Mouse (Mus musculus) embryo, embryonic 10 days (tissue): Measurements from ENCODE around the gene Snx9.

ENCODE experiments used
- DNase-seq: peaks from one replicate; pipeline ENCODE4 v3.0.0-alpha.2; 2015; ENCODE audit warnings: low spot score

Snx9 gene

DNA sequence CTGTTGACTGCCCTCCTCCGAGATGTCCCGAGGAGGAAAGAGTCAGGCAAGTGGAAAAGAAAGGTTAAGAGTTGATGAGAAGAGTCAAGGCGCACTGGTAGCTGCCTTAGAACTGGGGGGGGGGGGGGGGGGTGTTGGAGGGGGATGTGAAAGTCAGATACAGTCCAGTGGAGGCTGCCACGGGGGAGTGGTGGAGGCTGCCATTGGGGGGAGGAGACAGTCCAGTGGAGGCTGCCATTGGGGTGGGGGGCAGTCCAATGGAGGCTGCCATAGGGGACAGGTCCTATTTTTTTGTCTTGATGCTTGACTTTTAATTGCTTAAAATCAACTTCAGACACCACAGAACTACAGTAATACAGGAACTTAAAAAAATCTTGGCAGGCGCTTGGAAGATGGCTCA lies 91.0 kb downstream of the Snx9 start:
- DNase-seq = no peak

DNA sequence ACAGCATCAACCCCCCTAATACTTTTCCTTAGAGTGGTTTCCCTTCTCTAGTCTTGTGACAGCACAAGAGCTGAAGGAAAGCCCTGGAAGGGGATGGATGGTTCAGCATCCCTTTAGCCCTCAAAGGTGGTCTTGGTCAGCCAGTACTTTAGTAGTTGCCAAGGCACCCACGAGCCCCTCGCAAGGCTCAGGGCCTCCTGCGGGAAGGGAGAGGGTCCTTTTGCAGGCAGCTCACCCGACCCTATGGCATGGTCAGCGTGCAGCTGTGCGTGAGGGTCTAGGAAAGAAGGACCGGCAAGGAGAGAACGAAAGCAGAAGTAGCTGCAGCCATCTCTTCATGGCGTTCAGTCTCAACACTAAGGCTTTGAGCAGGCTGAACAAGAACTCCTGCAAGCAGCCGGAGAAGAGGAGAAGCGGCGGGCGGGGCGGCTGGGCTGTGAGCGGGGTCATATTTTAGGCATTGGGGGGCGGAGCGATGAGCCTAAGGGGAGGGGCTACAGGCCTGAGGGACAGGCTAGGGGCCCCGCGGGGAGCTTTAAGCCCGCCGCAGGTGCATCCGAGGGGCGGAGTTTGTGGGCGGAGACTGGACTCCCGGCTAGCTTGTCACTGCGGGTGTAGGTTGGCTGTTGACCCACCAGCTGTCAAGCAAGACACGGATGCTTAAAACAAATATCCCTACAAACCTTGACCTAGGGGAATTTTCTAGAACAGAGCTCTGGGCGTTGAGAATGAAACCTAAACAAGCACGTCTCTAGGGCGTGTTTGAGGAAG lies 93.6 kb downstream of the Snx9 start:
- peak; percentile 90 for DNase-seq

DNA sequence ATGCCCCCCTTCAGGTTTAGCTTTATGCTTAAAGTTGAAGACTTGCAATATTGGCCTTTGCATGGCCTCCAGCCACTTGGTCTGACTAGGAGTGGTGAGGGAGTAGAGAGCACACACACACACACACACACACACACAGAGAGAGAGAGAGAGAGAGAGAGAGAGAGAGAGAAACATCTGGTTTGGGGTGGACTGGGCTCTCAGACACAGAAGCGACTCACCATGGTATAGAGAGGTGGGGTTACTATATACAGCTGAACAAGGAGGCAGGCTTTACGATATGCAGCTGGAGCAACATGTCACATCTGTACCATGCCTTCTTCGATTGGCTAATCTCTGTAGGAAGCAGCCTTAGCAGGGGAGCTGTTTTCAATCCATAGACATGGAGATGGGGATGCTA lies 94.6 kb downstream of the Snx9 start:
- no peak for DNase-seq

DNA sequence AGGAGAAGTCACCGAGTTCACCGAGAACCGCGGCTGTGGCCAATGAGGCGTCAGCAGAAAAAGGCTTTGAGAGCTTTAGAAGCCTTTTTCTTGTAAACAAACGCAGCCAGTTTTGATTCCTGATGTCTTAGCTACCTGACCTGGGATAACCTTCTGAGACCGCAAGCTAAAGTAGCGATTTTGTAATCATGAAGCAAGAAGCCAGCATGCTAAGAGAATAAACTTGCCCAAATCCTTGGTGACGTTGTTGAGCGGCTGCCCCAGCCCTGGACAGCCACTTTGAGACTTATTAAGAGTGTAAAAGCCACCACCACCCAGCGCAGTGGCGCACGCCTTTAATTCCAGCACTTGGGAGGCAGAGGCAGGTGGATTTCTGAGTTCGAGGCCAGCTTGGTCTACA lies 95.1 kb downstream of the Snx9 start:
- DNase-seq = no peak

DNA sequence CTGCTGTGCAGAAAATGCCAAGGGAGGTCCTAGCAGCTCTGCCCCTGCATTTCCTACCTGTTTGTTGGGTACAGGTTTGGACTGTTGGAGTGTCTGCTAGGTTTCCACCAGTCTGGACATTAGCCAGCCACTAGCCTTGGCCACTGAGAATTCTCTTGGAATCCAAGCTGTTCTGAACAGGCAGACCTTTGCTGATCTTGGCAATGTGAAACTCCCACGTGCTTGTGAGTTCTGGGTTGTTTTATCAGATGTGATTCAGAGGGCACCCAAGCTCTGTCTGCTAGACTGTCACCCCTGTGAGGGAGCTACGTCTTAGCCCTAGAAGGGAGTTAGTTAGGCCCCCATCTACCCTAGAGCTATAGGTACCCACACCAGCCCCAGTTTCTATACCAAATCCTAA lies 96.3 kb downstream of the Snx9 start:
- DNase-seq = no peak

DNA sequence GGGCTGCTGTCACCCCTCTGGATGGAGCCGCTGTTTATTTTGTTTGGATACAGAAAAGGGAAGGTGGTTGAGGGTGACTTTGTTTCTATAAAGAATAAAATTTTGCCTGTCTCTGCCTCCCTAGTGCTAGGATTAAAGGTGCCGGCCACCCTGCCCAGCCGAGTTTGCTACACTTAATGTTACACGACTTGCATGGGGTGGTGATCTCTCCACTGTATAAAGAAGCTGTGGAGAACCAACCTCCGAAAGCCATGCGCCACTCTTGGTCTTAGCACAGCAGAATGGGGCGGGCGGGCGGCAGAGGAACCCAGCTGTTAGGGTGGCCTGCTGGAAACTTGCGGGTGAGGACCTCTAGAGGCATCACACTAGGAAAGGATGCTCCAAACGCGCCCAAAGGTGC lies 98.7 kb downstream of the Snx9 start:
- no peak for DNase-seq

DNA sequence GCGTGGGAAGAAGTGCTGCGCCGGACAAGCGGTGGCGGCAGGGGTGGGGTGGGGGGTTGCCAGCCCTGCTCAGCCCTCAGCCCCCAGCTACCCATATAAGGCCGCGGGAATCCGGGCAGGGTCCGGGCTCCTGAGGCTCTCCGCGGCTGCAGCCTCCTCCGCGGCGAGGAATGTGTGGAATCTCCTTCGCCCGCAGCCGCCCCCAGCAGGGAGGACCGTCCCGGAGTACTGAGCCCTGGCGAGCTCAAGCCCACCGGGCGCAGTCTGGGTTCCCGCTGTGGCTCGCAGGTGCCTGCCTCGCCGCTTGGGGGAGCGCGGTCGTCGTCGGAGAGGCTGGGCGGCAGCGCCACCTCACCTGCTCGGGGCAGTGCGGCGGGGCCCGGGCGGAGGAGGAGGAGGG lies 99.7 kb downstream of the Snx9 start:
- peak; percentile 87 for DNase-seq

DNA sequence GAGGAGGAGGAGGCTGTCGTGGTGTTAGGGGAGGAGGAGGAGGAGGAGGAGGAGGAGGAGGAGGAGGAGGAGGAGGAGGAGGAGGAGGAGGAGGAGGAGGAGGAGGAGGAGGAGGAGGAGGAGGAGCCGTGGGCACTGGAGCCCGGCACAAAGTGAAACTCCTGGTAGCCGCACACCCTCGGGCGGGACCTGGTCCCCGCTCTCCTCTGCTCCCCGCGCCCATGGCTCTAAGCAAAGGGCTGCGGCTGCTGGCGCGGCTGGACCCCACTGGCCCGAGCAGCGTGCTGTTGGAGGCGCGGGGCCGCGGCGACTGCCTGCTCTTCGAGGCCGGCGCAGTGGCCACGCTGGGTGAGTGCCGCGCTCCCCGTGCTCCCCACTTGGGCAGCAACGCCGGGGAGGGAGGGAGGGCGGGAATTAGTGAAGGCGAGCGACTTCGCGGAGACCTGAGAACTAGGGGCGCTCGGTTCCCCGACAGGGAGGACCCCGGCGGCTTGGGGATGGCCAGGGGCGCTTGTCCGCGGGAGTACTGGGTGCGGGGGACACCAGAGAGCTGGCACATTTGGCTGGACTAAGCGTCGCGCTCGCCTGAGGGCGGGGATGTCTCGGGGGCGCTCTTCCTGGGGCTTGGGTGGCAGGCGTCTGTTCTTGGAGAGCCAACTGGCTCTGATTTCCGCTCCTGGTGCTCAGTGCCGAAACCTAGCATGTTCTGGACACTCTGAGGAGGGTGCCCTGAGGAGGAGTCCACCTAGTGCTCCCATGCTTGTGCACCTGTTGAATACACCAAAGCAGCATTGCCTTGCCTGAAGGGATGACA lies 100.3 kb downstream of the Snx9 start, which contains the start of gene Synj2:
Gene Synj2 (plus strand): TSS at position 51 of the 814 bp plus-strand sequence.
- peak; percentile 65 for DNase-seq

DNA sequence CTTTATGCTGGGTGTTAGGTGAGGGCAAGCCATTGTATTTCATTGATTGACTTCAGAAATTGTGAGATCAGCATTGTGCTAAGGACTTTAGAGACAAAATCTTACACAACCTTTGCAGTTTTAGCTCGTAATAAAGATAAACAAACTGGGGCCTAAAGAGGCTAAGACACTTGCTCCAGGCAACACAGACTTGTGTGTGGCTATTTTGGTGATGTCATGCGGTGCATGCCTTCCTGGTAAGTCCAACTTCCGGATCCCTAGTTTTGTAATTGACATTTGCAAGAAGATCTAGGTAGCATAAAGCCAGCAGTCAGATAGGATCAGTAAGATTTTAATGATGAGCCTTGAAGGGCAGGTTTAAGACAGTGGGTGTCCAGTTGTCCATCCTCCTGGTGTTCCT lies 101.0 kb downstream of the Snx9 start:
- DNase-seq = no peak

DNA sequence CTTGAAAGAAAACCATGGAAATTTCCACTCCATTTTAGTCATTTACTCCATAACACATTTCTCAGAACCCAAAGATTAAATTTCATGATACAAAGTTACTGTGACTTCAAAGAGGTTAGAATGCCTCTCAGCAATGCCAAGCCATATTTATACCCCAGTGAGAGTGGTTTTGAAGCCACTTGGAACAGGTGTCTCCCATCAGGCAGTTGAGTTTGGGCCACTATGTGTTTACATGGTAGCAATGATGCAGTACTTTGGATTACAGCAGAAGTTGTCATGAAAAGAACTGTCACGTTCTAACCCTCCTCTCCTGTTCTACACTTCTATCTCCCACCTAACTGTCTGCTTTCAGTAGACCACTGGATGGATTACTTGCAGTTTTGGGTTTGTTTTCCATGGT lies 101.9 kb downstream of the Snx9 start:
- no peak for DNase-seq

DNA sequence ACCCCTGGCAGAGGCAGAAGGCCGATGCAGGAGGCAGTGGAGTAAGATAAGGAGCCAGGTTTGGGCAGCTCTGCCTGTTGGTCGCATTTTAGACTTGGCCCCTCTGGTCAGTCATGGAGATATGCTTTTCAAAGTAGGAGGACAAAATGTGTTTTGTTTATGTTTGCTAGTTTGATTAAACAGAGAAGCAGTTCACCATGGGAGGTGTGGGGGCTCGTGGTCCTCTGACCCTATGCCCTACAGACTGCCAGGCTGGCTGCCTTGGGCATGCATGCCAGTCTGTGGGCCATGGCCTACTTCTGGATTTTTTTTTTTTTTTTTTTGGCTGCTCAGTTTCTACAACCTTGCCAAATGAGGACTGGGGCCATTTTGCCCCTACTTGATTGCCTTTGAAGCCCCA lies 105.9 kb downstream of the Snx9 start:
- no peak for DNase-seq

DNA sequence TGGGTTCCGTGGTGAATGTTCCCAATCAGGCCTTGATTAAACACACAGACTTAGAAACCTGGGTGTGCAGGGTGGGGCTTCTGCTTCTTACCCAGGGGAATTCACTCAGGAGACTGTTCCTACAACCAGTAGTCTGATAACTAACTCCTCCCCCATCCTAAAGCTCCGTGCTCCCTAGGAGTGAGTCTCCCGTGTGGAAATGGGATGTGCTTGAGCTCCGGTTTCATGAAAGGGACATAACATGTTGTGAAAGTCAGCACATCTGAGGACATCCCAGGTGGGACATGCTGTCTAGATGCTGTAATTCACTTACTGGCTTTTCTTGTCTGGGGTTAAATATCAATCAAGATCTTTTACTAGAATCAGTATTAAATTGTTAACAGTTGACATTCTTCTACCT lies 111.3 kb downstream of the Snx9 start:
- no peak for DNase-seq

DNA sequence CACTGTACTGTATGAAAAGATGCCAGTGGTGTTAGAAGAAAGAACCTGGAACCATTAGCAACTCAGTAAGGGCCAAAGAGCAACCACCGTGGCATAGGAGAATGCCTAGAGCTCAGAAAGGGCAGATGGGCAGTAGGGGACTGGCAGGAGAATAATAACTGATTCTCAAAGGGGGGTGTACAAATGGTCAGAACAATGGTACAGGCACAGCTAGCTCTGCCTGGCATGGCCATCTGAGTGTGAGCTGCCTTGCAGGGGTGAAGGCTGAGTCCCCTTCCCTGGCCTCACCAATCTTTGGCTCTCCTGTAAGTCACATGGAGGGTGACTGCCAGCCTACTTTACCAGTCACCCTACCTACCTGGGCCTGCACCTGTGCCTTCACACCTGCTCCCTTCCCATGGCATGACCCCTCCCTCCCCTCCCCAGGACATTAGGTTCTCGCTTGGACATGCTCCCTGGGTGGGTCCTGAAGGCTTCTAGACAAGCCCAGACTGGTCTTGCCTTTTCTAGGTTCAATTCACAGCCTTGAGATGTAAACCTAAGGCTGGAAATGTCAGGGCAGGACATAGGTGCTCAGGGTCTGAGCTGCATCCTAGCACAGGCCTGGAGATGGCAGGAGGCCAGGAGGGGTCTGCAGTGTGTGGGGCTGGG lies 115.3 kb downstream of the Snx9 start:
- no peak for DNase-seq

DNA sequence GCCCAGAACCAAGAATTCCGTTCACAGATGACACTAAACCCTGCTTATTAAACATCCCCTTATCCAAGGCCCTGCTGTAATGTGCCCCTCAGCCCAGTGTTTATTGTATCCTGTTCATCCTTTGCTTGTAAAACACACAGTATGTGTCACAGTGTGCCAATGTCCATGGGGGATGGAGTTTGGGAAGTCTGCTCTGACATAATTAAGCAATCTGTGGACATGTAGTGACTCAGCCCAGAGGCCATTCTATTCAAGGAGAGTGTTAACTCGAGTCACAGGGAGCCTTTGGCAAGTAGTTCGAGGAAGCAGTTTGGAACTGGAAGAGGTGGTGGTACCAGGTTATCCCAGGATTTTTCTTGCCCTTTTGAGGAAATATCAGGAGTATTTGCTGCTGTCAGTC lies 116.0 kb downstream of the Snx9 start:
- DNase-seq = no peak

DNA sequence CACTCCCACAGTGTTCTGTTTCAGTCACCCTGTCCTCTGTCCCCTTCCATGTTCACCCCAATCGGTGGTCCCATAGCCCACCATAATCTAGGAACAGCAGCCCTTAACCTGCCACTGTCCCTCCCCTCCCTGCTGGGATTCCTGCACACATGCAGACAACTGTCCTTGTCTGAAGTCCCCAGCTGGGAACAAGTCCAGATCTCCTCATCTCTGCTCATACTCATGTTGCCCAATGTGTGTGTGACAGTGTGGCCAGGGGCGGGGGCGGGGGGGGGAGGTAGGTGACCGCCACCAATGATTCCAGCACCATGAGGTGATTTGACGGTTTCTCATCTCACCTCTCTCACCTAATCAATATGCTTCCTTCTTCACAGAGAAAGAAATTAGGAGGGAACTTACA lies 117.1 kb downstream of the Snx9 start:
- DNase-seq = no peak

DNA sequence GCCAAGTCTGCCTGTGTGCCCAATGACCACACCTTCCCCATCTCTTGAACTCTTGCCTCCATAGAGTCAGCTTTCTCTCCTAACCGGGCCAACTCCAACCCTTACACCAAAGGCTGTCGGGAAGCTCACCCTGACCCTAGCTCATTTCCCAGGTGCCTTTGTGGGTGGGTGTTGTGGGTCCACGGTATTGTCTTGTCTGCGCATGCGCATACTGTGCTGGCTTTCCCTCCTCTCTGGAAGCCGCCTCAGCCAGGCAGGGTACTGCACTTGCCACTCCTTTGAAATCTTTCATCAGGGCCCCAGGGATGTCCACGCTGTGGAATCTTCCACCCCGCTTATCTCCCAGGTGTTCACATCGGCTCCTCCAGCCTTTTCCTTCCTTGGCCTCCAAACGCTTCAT lies 117.5 kb downstream of the Snx9 start:
- DNase-seq = no peak

DNA sequence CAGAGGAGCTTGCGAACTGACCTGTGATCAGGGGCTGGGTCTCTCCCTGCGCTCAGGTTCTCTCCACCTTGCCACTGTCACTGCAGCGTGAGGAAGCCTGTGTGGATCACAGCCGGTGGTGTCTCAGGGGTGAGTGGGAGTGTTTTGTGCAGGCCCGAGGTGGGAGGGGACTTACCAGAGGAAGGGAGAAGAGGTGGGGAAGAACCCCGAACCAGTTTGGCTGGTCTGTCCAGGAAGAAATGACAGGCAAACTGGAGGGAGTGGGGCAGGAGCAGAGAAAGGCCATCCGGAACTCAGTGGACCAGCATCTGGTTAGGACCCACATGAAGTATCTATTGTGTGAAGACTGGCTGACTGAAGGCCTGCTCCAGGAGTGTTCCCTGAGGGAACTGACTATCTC lies 118.0 kb downstream of the Snx9 start:
- DNase-seq = no peak

DNA sequence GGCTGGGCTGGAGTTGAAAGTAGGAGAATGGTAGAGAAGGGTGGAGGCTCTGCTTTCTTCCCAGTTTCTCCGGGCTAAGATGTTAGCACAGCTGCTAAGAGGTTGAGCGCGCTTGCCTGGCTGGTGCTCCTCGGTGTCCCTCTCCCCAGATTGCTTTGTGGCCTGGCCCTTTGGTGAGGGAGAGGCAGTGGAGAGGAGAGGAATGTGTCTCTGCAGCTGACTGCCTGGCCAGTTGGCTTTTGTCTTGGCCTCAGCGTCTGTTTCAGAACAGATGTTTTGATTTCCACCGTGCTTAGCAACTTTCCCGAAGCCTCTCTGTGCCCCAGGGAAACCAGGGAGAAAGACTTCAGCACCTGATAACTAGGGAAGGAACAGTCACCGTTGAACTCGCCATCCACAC lies 118.7 kb downstream of the Snx9 start:
- no peak for DNase-seq

DNA sequence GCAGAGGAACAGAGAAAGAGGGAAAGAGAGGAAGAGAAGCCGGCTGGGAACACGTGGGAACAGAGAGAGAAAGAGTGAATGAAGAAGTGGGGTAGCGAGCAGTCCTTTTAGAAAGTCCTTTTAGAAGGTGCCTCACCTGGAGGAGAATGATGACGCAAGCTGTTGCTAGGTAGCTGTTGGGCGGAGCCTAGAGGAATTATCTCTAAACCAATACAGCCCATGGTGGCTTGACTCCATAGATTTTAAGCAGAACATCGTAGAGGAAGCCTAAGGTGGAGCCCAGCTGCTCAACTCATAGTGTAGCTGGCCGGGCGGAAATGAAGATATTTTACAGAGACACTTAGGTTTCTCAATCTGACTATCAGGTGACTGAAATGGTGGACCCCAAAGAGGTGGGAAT lies 122.6 kb downstream of the Snx9 start:
- DNase-seq = no peak

DNA sequence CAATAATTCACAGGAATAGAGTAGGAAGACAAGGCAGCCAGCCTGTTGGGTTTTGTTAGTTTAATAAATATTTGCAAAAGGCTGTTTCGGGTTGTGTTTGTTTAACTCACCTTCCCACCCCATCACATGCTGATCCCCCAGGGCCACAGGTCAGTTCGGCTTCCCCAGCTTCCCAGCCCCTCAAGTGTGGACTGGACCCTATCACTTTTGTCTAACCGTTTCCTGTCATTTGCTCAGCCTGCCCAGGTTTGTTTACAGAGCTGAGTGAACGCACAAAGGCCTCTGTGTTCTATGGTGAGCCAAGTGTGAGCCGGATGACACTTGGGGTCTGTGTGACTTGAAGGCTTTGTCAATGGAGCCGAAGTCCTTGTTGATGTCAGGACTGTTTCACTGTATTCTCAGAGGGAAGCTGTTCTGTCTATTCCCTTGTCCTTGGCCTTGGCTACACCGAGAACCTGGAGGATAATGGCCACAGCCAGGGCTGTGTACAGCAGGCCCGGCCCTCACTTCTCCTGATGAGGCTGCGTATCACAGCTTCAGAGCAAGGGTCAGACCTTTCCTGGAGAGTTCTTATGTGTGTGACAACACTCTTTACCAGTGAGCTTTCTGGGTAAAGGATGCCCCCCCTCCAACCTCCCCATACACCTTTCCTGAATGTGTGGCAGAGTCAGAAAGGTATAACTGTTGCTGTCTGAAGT lies 124.1 kb downstream of the Snx9 start:
- DNase-seq = peak; percentile 55

DNA sequence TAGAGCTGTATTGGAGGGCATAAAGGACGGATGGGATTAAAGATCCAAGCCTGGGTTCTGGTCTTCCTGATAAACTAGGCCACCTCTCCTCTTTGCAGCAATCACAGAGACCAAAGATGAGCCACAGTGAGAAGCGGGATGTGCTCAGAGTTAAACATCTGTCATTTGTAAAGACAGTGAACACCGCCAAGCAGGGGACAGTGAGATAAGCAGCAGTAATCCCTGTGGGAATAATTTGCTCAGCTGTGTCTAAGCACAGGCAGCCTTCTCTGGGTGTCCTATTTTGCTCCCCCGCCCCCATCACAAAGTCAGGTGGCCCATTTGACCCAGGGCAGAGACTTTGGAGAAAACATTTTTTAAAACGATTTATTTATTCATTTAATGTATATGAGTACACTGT lies 125.6 kb downstream of the Snx9 start:
- DNase-seq = no peak

DNA sequence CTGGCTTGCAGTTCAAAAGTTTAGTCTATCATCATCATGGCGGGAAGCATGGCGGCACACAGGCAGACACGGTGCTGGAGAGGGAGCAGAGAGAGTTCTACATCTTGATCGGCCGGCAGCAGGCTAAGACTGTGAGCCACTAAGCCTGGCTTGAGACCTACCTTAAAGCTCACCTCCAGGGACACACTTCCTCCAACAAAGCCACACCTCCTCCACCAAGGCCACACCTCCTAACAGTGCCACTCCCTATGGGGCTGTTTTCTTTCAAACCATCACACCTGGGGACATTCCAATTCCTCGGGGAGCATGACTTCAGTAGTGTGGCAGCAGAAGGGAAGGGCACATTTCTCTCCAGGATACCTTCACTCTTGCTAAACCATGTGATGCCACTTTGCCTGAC lies 127.4 kb downstream of the Snx9 start:
- no peak for DNase-seq
